Mouse (Mus musculus): ENCODE measurements around the gene Cab39l.

DNA sequence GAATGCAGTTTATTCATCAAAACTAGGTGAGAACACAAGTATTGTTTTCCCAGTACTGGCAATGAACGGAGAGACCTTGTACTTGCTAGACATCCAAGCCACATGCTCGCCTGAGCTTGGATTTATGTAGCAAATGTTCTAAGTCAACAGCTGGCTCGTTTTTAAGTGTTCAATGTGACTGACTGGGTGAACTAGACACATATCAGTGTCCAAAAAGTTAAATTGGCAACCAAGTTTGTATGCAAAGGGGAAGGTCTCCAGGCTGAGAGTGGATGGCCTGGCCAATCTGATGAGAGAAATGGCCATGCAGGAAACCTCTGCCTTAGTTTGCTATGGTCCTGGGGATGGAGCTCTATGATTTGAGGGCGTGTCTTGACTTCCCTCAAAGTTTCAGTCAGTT is 51.6 kb downstream of the Cab39l start:
- TF ChIP-seq POLR2A (IDR thresholded peaks at IDR 0.05; ENCODE audit: borderline replicate concordance, extremely low read depth, insufficient read depth, insufficient read length, poor library complexity, severe bottlenecking): no peak
- no peak for TF ChIP-seq CTCF (IDR thresholded peaks at IDR 0.05; ENCODE audit: borderline replicate concordance, extremely low read depth, insufficient read depth, insufficient read length)
